Mouse (Mus musculus) adrenal gland, postnatal 36 days (tissue): ENCODE results near the gene Zfp978. TPM values are rescaled to one million over a fixed set of nuclear protein-coding genes. Genes with fewer than 3 reads are reported as not detected.
"Not testable (repeated sequence)": the region's sequence is repeated elsewhere in the genome, so short reads cannot be mapped to it uniquely, and the experiment has no call there.

Experiments
- DNase-seq, 2 experiments: peaks; one replicate each; pipeline ENCODE4 v3.0.0; 2021; ENCODE audit warnings: mixed read lengths in 1 of 2
- total RNA-seq, 2 experiments: library from RNA; stranded (reverse); gene quantifications; 2 replicates each; pipeline ENCODE4 v1.2.3; 2021

The Zfp978 gene
- total RNA-seq, 2 experiments from 2014 or later, result 0.33 TPM; not detected in 1

- no peak for DNase-seq
These were observed 46.3 kb downstream of the Zfp978 start for GRCm38 (mm10) chr4:147407463-147407822.

- DNase-seq, result not testable (repeated sequence)
These were observed 55.3 kb downstream of the Zfp978 start for GRCm38 (mm10) chr4:147416365-147416764.

- DNase-seq, result no peak
These were observed 56.2 kb downstream of the Zfp978 start for GRCm38 (mm10) chr4:147417157-147417778.

GRCm38 (mm10) chr4:147417921-147418320 lies 56.8 kb downstream of the Zfp978 start:
- no peak for DNase-seq

GRCm38 (mm10) chr4:147418333-147418732 lies 57.2 kb downstream of the Zfp978 start:
- not testable (repeated sequence) for DNase-seq

- not testable (repeated sequence) for DNase-seq
These were observed 58.1 kb downstream of the Zfp978 start for GRCm38 (mm10) chr4:147419190-147419589.

GRCm38 (mm10) chr4:147419756-147420590 lies 58.9 kb downstream of the Zfp978 start:
- DNase-seq, result not testable (repeated sequence)

GRCm38 (mm10) chr4:147420794-147421193 lies 59.7 kb downstream of the Zfp978 start:
- DNase-seq, result no peak

GRCm38 (mm10) chr4:147421316-147421715 lies 60.2 kb downstream of the Zfp978 start:
- DNase-seq, result not testable (repeated sequence)

GRCm38 (mm10) chr4:147423140-147423539 lies 62.0 kb downstream of the Zfp978 start:
- no peak for DNase-seq

- DNase-seq, result no peak
These were observed 62.7 kb downstream of the Zfp978 start for GRCm38 (mm10) chr4:147423641-147424298.

GRCm38 (mm10) chr4:147424404-147424803 lies 63.3 kb downstream of the Zfp978 start:
- DNase-seq, result not testable (repeated sequence)

- peak in 1 of 2 experiments; percentile 44 for DNase-seq
These were observed 64.7 kb downstream of the Zfp978 start for GRCm38 (mm10) chr4:147425615-147426347.

GRCm38 (mm10) chr4:147430651-147431050 lies 69.5 kb downstream of the Zfp978 start:
- DNase-seq, result no peak

- DNase-seq, result not testable (repeated sequence)
These were observed 70.8 kb downstream of the Zfp978 start for GRCm38 (mm10) chr4:147431696-147432442.

GRCm38 (mm10) chr4:147432443-147432790 lies 71.3 kb downstream of the Zfp978 start:
- no peak for DNase-seq

- DNase-seq, result peak; percentile 30 to 32
These were observed 71.9 kb downstream of the Zfp978 start for GRCm38 (mm10) chr4:147433017-147433416.

- no peak for DNase-seq
These were observed 72.8 kb downstream of the Zfp978 start for GRCm38 (mm10) chr4:147433874-147434273.
